Mouse (Mus musculus): Measurements from ENCODE around the gene Vwa2. TPM values are rescaled to one million over a fixed set of nuclear protein-coding genes. Genes with fewer than 3 reads are reported as not detected.

The Vwa2 gene
- polyA plus RNA-seq (2014; fragmentation: Illumina TruSeq; extraction: RNeasy Lipid Tissue Mini Kit (QIAGEN cat#74804); ENCODE audit: low replicate concordance) = not detected

DNA sequence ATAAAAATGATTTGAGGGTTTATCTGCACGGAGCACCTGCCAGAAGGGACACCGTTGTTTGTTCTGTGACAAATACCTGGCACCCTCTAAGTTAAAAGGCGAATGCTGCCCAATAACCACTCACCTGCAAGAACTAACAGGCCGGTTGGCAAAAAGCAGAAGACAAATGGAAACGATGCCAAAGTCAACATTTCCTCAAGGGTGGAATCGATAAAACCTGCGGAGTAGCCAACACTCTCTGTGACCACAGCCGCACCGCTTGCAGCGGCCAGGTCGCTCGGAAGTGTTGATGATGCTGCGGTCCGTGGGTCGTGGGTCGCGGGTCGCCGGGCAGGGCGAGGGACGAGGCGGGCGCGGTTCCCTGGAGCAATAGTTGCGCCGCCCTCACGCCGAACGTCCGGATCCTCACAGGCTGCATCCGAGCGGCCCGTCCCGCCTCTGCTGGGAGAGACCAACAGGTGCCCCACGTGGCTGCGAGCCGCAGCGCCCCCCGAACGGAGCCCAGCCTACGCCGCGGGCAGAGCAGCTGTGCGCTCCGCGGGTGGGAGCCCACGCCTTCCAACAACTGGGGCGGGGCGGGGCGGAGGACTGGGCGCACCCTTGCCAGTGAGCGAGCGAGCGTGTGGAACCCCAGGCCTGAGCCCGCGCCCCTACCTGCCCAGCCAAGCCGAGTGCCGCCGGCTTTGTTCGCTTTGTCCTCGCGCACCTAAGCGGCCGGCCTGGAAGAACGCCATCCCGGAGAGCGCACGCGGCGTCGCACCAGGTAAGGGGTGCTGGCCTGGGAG lies at the start of gene Vwa2:
Gene Vwa2, plus strand, starts transcription at position 434 of the 785 bp plus-strand sequence.

GRCm38 (mm10) chr19:56826047-56826631 lies 47.9 kb upstream of the Vwa2 start, which contains the start of gene Tdrd1:
Tdrd1 (plus strand) TSS chr19:56826209.

Other genes with a start within 250 kb of the Vwa2 start
- 0.78 TPM for gene Adrb1, start 152.1 kb upstream of the Vwa2 start, polyA plus RNA-seq (2014; fragmentation: Illumina TruSeq; extraction: RNeasy Lipid Tissue Mini Kit (QIAGEN cat#74804); ENCODE audit: low replicate concordance)
- gene Ccdc186, start 52.1 kb upstream of the Vwa2 start, polyA plus RNA-seq (2014; fragmentation: Illumina TruSeq; extraction: RNeasy Lipid Tissue Mini Kit (QIAGEN cat#74804); ENCODE audit: low replicate concordance) = 83.3 TPM
- 0.33 TPM for gene Tdrd1, start 48.0 kb upstream of the Vwa2 start, polyA plus RNA-seq (2014; fragmentation: Illumina TruSeq; extraction: RNeasy Lipid Tissue Mini Kit (QIAGEN cat#74804); ENCODE audit: low replicate concordance)
- 3.8 TPM for gene Afap1l2, start 134.0 kb downstream of the Vwa2 start, polyA plus RNA-seq (2014; fragmentation: Illumina TruSeq; extraction: RNeasy Lipid Tissue Mini Kit (QIAGEN cat#74804); ENCODE audit: low replicate concordance)